Mouse (Mus musculus): ENCODE results near the gene Taldo1. TPM values are rescaled to one million over a fixed set of nuclear protein-coding genes. Genes with fewer than 3 reads are reported as not detected.

Gene Taldo1
- polyA plus RNA-seq, 1 experiment from 2014 or later = 373 TPM

Other genes with a start within 250 kb of the Taldo1 start
- 70.1 and 71.7 TPM in 2 replicates for gene Rnh1, start 219.3 kb upstream of the Taldo1 start, polyA plus RNA-seq (2015; fragmentation: Nextera tagmentation; extraction: Ambion mirVana)
- gene Hras, start 198.2 kb upstream of the Taldo1 start, polyA plus RNA-seq (2015; fragmentation: Nextera tagmentation; extraction: Ambion mirVana) = 35.3 and 40.1 TPM in 2 replicates
- gene Lrrc56, start 198.0 kb upstream of the Taldo1 start, polyA plus RNA-seq (2015; fragmentation: Nextera tagmentation; extraction: Ambion mirVana) = 8.3 and 9.5 TPM in 2 replicates
- 0.80 and 0.84 TPM in 2 replicates for gene Lmntd2, start 178.1 kb upstream of the Taldo1 start, polyA plus RNA-seq (2015; fragmentation: Nextera tagmentation; extraction: Ambion mirVana)
- 23.9 and 26.4 TPM in 2 replicates for gene Rassf7, start 176.3 kb upstream of the Taldo1 start, polyA plus RNA-seq (2015; fragmentation: Nextera tagmentation; extraction: Ambion mirVana)
- 23.8 and 28.5 TPM in 2 replicates for gene Phrf1, start 163.4 kb upstream of the Taldo1 start, polyA plus RNA-seq (2015; fragmentation: Nextera tagmentation; extraction: Ambion mirVana)
- gene Irf7, start 125.7 kb upstream of the Taldo1 start, polyA plus RNA-seq (2015; fragmentation: Nextera tagmentation; extraction: Ambion mirVana) = 7.7 and 8.2 TPM in 2 replicates
- gene Cdhr5, start 115.4 kb upstream of the Taldo1 start, polyA plus RNA-seq (2015; fragmentation: Nextera tagmentation; extraction: Ambion mirVana) = 0.42 and 1.6 TPM in 2 replicates
- gene Sct, start 113.1 kb upstream of the Taldo1 start, polyA plus RNA-seq (2015; fragmentation: Nextera tagmentation; extraction: Ambion mirVana) = 1.4 TPM in 1 of 2 replicates, not detected in the other
- gene Drd4, start 100.2 kb upstream of the Taldo1 start, polyA plus RNA-seq (2015; fragmentation: Nextera tagmentation; extraction: Ambion mirVana) = not detected in 2 replicates
- gene Deaf1, start 64.5 kb upstream of the Taldo1 start, polyA plus RNA-seq (2015; fragmentation: Nextera tagmentation; extraction: Ambion mirVana) = 11.6 and 13.6 TPM in 2 replicates
- 13.9 and 16.7 TPM in 2 replicates for gene Tmem80, start 64.5 kb upstream of the Taldo1 start, polyA plus RNA-seq (2015; fragmentation: Nextera tagmentation; extraction: Ambion mirVana)
- gene Eps8l2, start 53.3 kb upstream of the Taldo1 start, polyA plus RNA-seq (2015; fragmentation: Nextera tagmentation; extraction: Ambion mirVana) = 26.0 and 34.0 TPM in 2 replicates
- gene Gatd1, start 21.9 kb downstream of the Taldo1 start, polyA plus RNA-seq (2015; fragmentation: Nextera tagmentation; extraction: Ambion mirVana) = 13.5 and 14.3 TPM in 2 replicates
- not detected in 2 replicates for gene Cend1, start 37.3 kb downstream of the Taldo1 start, polyA plus RNA-seq (2015; fragmentation: Nextera tagmentation; extraction: Ambion mirVana)
- 18.7 and 20.7 TPM in 2 replicates for gene Slc25a22, start 45.7 kb downstream of the Taldo1 start, polyA plus RNA-seq (2015; fragmentation: Nextera tagmentation; extraction: Ambion mirVana)
- 8.8 and 9.7 TPM in 2 replicates for gene Pidd1, start 51.8 kb downstream of the Taldo1 start, polyA plus RNA-seq (2015; fragmentation: Nextera tagmentation; extraction: Ambion mirVana)
- 644 and 698 TPM in 2 replicates for gene Rplp2, start 55.2 kb downstream of the Taldo1 start, polyA plus RNA-seq (2015; fragmentation: Nextera tagmentation; extraction: Ambion mirVana)
- 14.9 and 15.5 TPM in 2 replicates for gene Pnpla2, start 63.0 kb downstream of the Taldo1 start, polyA plus RNA-seq (2015; fragmentation: Nextera tagmentation; extraction: Ambion mirVana)
- 3.7 and 4.8 TPM in 2 replicates for gene Cracr2b, start 68.9 kb downstream of the Taldo1 start, polyA plus RNA-seq (2015; fragmentation: Nextera tagmentation; extraction: Ambion mirVana)
- 5.3 and 6.9 TPM in 2 replicates for gene Cd151, start 75.2 kb downstream of the Taldo1 start, polyA plus RNA-seq (2015; fragmentation: Nextera tagmentation; extraction: Ambion mirVana)
- gene Polr2l, start 82.9 kb downstream of the Taldo1 start, polyA plus RNA-seq (2015; fragmentation: Nextera tagmentation; extraction: Ambion mirVana) = 36.4 and 39.2 TPM in 2 replicates
- gene Tspan4, start 83.0 kb downstream of the Taldo1 start, polyA plus RNA-seq (2015; fragmentation: Nextera tagmentation; extraction: Ambion mirVana) = 46.1 and 47.2 TPM in 2 replicates
- gene Chid1, start 147.7 kb downstream of the Taldo1 start, polyA plus RNA-seq (2015; fragmentation: Nextera tagmentation; extraction: Ambion mirVana) = 25.3 and 26.6 TPM in 2 replicates
- gene Ap2a2, start 170.0 kb downstream of the Taldo1 start, polyA plus RNA-seq (2015; fragmentation: Nextera tagmentation; extraction: Ambion mirVana) = 66.7 and 70.7 TPM in 2 replicates